Mouse (Mus musculus): ENCODE data around the gene Gm49486. TPM values are rescaled to one million over a fixed set of nuclear protein-coding genes. Genes with fewer than 3 reads are reported as not detected.
A peak's percentile ranks its signal among the peaks of the same experiment; 100 is the strongest.

The Gm49486 gene
- polyA plus RNA-seq (2015; fragmentation: Nextera tagmentation; extraction: Ambion mirVana): 0.67 and 0.74 TPM in 2 replicates

GRCm38 (mm10) chr15:79229058-79229821 is at the start of gene Gm49486, which contains the start of gene Pick1:
TSS of gene Gm49486 (plus strand) at chr15:79229391.
TSS of gene Pick1 (plus strand) at chr15:79229173.
- Histone ChIP-seq H3K4me2 (peak within 1 kb of the TSS; percentile 70), H3K9me3 (replicated peaks) (no peaks in the 10 kb centered on the region), H3K9ac (peak within 1 kb of the TSS; percentile 62), H3K27ac (peak within 1 kb of the TSS; percentile 98), H3K27me3 (no peaks in the 10 kb centered on the region), H3K4me1 (peaks cover 17% of the 10 kb centered on the region), H3K36me3 (peaks cover 30% of the 10 kb centered on the region), H3K4me3 (replicated peaks) (peak within 1 kb of the TSS; percentile 57)
- ATAC-seq (replicated peaks; ENCODE audit: low FRiP score): peak; percentile 87
- WGBS: under 1% methylated on average over 51 of the region's 51 CpGs

DNA sequence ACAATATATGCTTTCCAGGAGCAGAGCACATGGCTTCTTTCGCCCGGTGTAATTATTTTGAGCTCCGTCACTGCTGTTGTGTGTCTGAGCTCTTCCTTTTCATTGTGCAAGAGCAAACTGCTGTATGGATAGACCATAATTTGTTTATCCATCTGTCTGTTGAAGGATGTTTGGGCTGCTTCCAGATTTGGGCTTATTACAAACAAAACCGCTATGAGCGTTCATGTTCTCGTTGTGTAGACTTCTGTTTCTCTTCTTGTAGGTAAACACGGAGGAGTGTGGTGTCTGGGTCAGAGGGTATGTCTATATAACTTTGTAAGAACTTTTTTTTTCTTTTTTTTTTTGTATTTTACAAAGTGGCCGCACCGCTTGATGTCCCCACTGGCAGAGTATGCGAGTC is 44.0 kb upstream of the Gm49486 start:
- no peak overlapping the region for H3K27ac ChIP-seq
- ATAC-seq (replicated peaks; ENCODE audit: low FRiP score): no peak
- 81% methylated on average over 10 of the region's 10 CpGs for WGBS

DNA sequence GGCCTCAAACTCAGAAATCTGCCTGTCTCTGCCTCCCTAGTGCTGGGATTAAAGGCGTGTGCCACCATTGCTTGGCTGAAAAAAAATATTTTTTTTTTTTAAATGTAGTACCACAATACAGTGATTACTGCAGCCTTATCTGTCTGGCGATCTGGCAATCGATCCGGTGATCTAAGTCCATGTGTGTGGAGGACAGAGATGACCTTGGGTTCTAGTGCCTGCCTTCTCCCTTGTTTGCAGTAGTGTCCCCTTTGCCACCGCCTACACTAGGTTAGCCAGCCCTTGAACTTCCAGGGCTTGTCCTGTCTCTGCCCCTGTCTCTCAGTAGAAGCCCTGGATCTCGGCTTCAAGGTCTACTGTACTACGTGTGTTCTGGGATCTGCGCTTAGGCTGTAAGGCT is 41.4 kb upstream of the Gm49486 start:
- no peak for ATAC-seq (replicated peaks; ENCODE audit: low FRiP score)
- 87% methylated on average over 8 of the region's 8 CpGs for WGBS

More for the DNA sequence above, 44.0 kb upstream of the Gm49486 start:
- H3K4me3 ChIP-seq (replicated peaks): no peak overlapping the region
- H3K4me2 ChIP-seq: no peak overlapping the region
- no peaks in the 10 kb centered on the region for H3K9me3 ChIP-seq (replicated peaks)
- no peaks in the 10 kb centered on the region for H3K4me1 ChIP-seq
- H3K27me3 ChIP-seq: no peaks in the 10 kb centered on the region
- no peak overlapping the region for H3K9ac ChIP-seq
- no peaks in the 10 kb centered on the region for H3K36me3 ChIP-seq

GRCm38 (mm10) chr15:79191426-79191825 is 37.8 kb upstream of the Gm49486 start:
- 97% methylated on average over 2 of the region's 2 CpGs for WGBS
- Histone ChIP-seq H3K4me3 (replicated peaks) (no peak overlapping the region), H3K36me3 (no peaks in the 10 kb centered on the region), H3K4me2 (no peak overlapping the region), H3K27ac (no peak overlapping the region), H3K27me3 (0 out of 2 replicates have a peak, but pooled peaks cover 4% of the 10 kb centered on the region), H3K9ac (no peak overlapping the region), H3K4me1 (peaks cover 18% of the 10 kb centered on the region), H3K9me3 (replicated peaks) (no peaks in the 10 kb centered on the region)
- no peak for ATAC-seq (replicated peaks; ENCODE audit: low FRiP score)

More for the DNA sequence above, 41.4 kb upstream of the Gm49486 start:
- Histone ChIP-seq H3K27me3 (no peaks in the 10 kb centered on the region), H3K36me3 (no peaks in the 10 kb centered on the region), H3K4me3 (replicated peaks) (no peak overlapping the region), H3K9ac (no peak overlapping the region), H3K27ac (no peak overlapping the region), H3K9me3 (replicated peaks) (no peaks in the 10 kb centered on the region), H3K4me1 (peaks cover 6% of the 10 kb centered on the region), H3K4me2 (no peak overlapping the region)

GRCm38 (mm10) chr15:79192450-79192849 is 36.7 kb upstream of the Gm49486 start:
- Histone ChIP-seq H3K9ac (no peak overlapping the region), H3K36me3 (no peaks in the 10 kb centered on the region), H3K4me2 (no peak overlapping the region), H3K4me1 (peaks cover 18% of the 10 kb centered on the region), H3K27me3 (0 out of 2 replicates have a peak, but pooled peaks cover 4% of the 10 kb centered on the region), H3K9me3 (replicated peaks) (no peaks in the 10 kb centered on the region), H3K4me3 (replicated peaks) (no peak overlapping the region), H3K27ac (0 out of 2 replicates have a peak overlapping the region, but pooled peaks have one; percentile 41)
- no peak for ATAC-seq (replicated peaks; ENCODE audit: low FRiP score)
- 92% methylated on average over 6 of the region's 6 CpGs for WGBS

- no peak overlapping the region; the same call in 1 of the 2 replicates for H3K9ac ChIP-seq
- no peak overlapping the region for H3K4me3 ChIP-seq (replicated peaks)
- peak overlapping the region; percentile 73 for H3K27ac ChIP-seq
- no peaks in the 10 kb centered on the region for H3K9me3 ChIP-seq (replicated peaks)
- WGBS: 33% methylated on average over 27 of the region's 27 CpGs
- no peaks in the 10 kb centered on the region for H3K36me3 ChIP-seq
- peaks cover 18% of the 10 kb centered on the region for H3K4me1 ChIP-seq
- H3K4me2 ChIP-seq: peak overlapping the region; percentile 33
- 0 out of 2 replicates have a peak, but pooled peaks cover 4% of the 10 kb centered on the region for H3K27me3 ChIP-seq
- no peak; the same call in 1 of the 2 replicates for ATAC-seq (replicated peaks; ENCODE audit: low FRiP score)
Measured at GRCm38 (mm10) chr15:79192885-79193845, 36.0 kb upstream of the Gm49486 start.

DNA sequence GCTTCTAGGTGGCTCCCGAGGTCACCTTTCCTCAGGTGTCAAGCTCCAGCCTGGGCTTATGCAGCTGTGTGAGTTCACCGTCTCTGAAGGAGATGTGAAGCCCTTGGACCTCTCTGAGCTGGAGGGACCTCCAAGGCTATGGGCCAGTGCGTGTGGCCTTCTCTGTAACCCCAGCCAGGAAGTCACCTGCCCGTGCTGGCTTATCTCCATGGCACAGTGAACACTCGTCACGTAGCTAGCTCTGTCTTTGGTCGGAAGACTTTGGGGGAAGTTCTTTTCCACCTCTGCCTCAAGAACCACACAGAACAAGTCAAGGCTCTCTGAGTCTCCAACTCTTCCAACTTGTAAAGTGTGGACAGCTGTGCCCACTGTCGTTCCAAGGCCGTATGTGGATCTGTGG is 35.1 kb upstream of the Gm49486 start:
- 67% methylated on average over 9 of the region's 9 CpGs for WGBS
- Histone ChIP-seq H3K27ac (no peak overlapping the region), H3K4me3 (replicated peaks) (no peak overlapping the region), H3K4me1 (peaks cover 18% of the 10 kb centered on the region), H3K9me3 (replicated peaks) (no peaks in the 10 kb centered on the region), H3K4me2 (no peak overlapping the region), H3K27me3 (0 out of 2 replicates have a peak, but pooled peaks cover 4% of the 10 kb centered on the region), H3K36me3 (no peaks in the 10 kb centered on the region), H3K9ac (no peak overlapping the region)
- ATAC-seq (replicated peaks; ENCODE audit: low FRiP score): no peak

GRCm38 (mm10) chr15:79194946-79195345 is 34.2 kb upstream of the Gm49486 start:
- Histone ChIP-seq H3K4me3 (replicated peaks) (no peak overlapping the region), H3K4me1 (peaks cover 18% of the 10 kb centered on the region), H3K9ac (no peak overlapping the region), H3K9me3 (replicated peaks) (no peaks in the 10 kb centered on the region), H3K27me3 (0 out of 2 replicates have a peak, but pooled peaks cover 4% of the 10 kb centered on the region), H3K27ac (no peak overlapping the region), H3K4me2 (no peak overlapping the region), H3K36me3 (no peaks in the 10 kb centered on the region)
- no peak for ATAC-seq (replicated peaks; ENCODE audit: low FRiP score)
- WGBS: 65% methylated on average over 2 of the region's 2 CpGs

GRCm38 (mm10) chr15:79195492-79195891 is 33.7 kb upstream of the Gm49486 start:
- H3K4me3 ChIP-seq (replicated peaks): no peak overlapping the region
- ATAC-seq (replicated peaks; ENCODE audit: low FRiP score): no peak
- no peak overlapping the region for H3K9ac ChIP-seq
- 79% methylated on average over 8 of the region's 8 CpGs for WGBS
- H3K36me3 ChIP-seq: no peaks in the 10 kb centered on the region
- H3K27ac ChIP-seq: no peak overlapping the region
- H3K9me3 ChIP-seq (replicated peaks): no peaks in the 10 kb centered on the region
- H3K4me1 ChIP-seq: peaks cover 18% of the 10 kb centered on the region
- H3K27me3 ChIP-seq: 0 out of 2 replicates have a peak, but pooled peaks cover 4% of the 10 kb centered on the region
- no peak overlapping the region for H3K4me2 ChIP-seq

DNA sequence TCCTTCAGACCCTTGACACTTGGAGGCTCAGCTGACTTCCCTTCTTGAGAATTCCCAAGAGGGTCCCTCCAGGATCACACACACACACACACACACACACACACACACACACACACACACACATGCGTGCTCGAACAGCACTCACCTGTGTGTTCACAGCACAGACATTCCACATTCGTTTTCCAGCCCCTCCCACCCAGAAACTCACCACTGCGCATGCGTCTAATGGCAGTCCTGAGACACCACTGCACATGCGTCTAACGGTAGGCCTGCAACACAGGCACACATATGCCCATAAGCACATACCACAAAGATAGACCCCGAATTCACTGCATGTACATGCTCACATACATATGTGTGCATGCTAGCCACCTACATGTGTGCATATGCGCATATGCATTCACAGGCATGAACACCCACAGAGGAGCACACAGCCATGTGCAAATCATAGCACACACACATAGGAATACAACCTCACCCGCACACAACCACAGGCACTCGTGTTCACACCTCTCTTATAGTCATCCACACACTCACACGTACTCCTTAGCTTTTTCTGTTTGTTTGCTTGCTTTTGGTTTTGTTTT is 29.7 kb upstream of the Gm49486 start:
- Histone ChIP-seq H3K9me3 (replicated peaks) (no peaks in the 10 kb centered on the region), H3K27ac (no peak overlapping the region)
- WGBS: 92% methylated on average over 12 of the region's 12 CpGs

DNA sequence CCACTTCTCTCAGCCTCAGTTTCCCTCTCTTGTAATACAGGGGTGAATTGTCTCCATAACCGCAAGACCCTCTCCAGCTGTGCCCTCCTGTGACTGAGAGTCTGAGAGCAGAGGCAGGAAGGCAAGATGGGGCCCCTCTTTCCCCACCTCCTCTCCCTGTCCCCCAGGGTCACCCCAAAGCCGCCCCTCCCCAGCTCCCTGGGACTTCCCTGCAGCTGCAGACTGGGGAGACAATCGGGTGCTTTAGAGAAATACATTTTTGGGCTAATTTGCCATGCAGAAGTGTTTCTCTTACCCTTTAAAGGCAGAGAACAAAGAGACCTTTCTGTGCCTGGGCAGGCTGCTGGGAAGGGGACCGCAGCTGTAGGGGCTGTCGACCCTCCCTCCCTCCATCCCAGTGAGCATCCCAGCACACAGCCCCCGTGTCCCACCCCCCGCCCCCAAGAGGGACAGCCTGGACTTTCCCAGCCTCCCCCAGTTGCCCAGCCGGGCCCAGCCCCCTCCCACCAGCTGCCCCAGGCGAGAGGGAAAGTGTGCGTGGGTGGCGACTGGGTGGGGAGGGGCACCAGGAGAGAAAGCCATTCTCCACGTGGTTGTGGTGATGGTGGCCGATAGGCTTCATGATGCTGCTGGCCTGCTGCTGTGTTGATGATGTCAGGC is 27.6 kb upstream of the Gm49486 start:
- no peak overlapping the region for H3K4me3 ChIP-seq (replicated peaks)
- peaks cover 9% of the 10 kb centered on the region; the same call in 1 of the 2 replicates for H3K27me3 ChIP-seq
- H3K27ac ChIP-seq: no peak overlapping the region
- H3K4me1 ChIP-seq: peaks cover 21% of the 10 kb centered on the region
- no peaks in the 10 kb centered on the region for H3K36me3 ChIP-seq
- 0 out of 2 replicates have a peak, but pooled peaks have one; percentile 40 for ATAC-seq (replicated peaks; ENCODE audit: low FRiP score)
- H3K4me2 ChIP-seq: 0 out of 2 replicates have a peak overlapping the region, but pooled peaks have one; percentile 29
- no peak overlapping the region for H3K9ac ChIP-seq
- H3K9me3 ChIP-seq (replicated peaks): no peaks in the 10 kb centered on the region
- 20% methylated on average over 13 of the region's 13 CpGs for WGBS

More for the DNA sequence above, 29.7 kb upstream of the Gm49486 start:
- Histone ChIP-seq H3K4me3 (replicated peaks) (no peak overlapping the region), H3K36me3 (no peaks in the 10 kb centered on the region), H3K9ac (no peak overlapping the region), H3K4me2 (no peak overlapping the region), H3K27me3 (peaks cover 9% of the 10 kb centered on the region; the same call in 1 of the 2 replicates), H3K4me1 (peaks cover 21% of the 10 kb centered on the region)
- ATAC-seq (replicated peaks; ENCODE audit: low FRiP score): no peak

Data from kidney, embryonic 15.5 days (tissue).